Mouse (Mus musculus): ENCODE data around the gene Mrpl24. TPM values are rescaled to one million over a fixed set of nuclear protein-coding genes. Genes with fewer than 3 reads are reported as not detected.

Gene Mrpl24
- polyA plus RNA-seq, 1 experiment from 2014 or later, result 76.7 TPM

- Histone ChIP-seq H3K4me1 (ENCODE audit: control insufficient read depth, insufficient read depth, low read length) (peaks cover 38% of the 10 kb centered on the region), H3K27me3 (ENCODE audit: control insufficient read depth, insufficient read depth, low read length) (no peaks in the 10 kb centered on the region; the same call in 1 of the 2 replicates), H3K27ac (ENCODE audit: low read depth, low read length) (peak overlapping the region; percentile 48; the same call in 1 of the 2 replicates), H3K4me3 (ENCODE audit: low read length) (peak overlapping the region; percentile 71), H3K9ac (ENCODE audit: low read depth, low read length) (peak overlapping the region; percentile 82), H3K36me3 (ENCODE audit: control insufficient read depth, insufficient read depth, low read length) (peaks cover 16% of the 10 kb centered on the region), H3K9me3 (ENCODE audit: control insufficient read depth, low read length) (no peaks in the 10 kb centered on the region), H3K4me2 (replicated peaks; ENCODE audit: low read depth, low read length) (peak overlapping the region; percentile 96)
- 24% methylated on average over 5 of the region's 5 CpGs for WGBS
- no peak for ATAC-seq (ENCODE audit: low FRiP score, low TSS enrichment)
Observed at GRCm38 (mm10) chr3:87972776-87973175, 53.5 kb downstream of the Mrpl24 start.

Other genes with a start within 250 kb of the Mrpl24 start
- gene Lrrc71, start 170.9 kb upstream of the Mrpl24 start, polyA plus RNA-seq (2014; fragmentation: Nextera tagmentation; extraction: Ambion mirVana), result 0.87 and 0.89 TPM in 2 replicates
- 5.3 and 5.4 TPM in 2 replicates for gene Ntrk1, start 124.3 kb upstream of the Mrpl24 start, polyA plus RNA-seq (2014; fragmentation: Nextera tagmentation; extraction: Ambion mirVana)
- 0.95 and 0.97 TPM in 2 replicates for gene Insrr, start 122.6 kb upstream of the Mrpl24 start, polyA plus RNA-seq (2014; fragmentation: Nextera tagmentation; extraction: Ambion mirVana)
- 25.3 and 41.0 TPM in 2 replicates for gene Pear1, start 95.2 kb upstream of the Mrpl24 start, polyA plus RNA-seq (2014; fragmentation: Nextera tagmentation; extraction: Ambion mirVana)
- 0.22 TPM in 1 of 2 replicates, not detected in the other for gene Sh2d2a, start 72.8 kb upstream of the Mrpl24 start, polyA plus RNA-seq (2014; fragmentation: Nextera tagmentation; extraction: Ambion mirVana)
- 15.6 and 16.6 TPM in 2 replicates for gene Prcc, start 33.9 kb upstream of the Mrpl24 start, polyA plus RNA-seq (2014; fragmentation: Nextera tagmentation; extraction: Ambion mirVana)
- gene Hdgf, start 13.2 kb upstream of the Mrpl24 start, polyA plus RNA-seq (2014; fragmentation: Nextera tagmentation; extraction: Ambion mirVana), result 231 and 254 TPM in 2 replicates
- gene Isg20l2, start 10.8 kb downstream of the Mrpl24 start, polyA plus RNA-seq (2014; fragmentation: Nextera tagmentation; extraction: Ambion mirVana), result 34.6 and 45.5 TPM in 2 replicates
- 19.3 and 21.6 TPM in 2 replicates for gene Rrnad1, start 11.2 kb downstream of the Mrpl24 start, polyA plus RNA-seq (2014; fragmentation: Nextera tagmentation; extraction: Ambion mirVana)
- gene Crabp2, start 29.2 kb downstream of the Mrpl24 start, polyA plus RNA-seq (2014; fragmentation: Nextera tagmentation; extraction: Ambion mirVana), result 113 and 169 TPM in 2 replicates
- gene Nes, start 51.6 kb downstream of the Mrpl24 start, polyA plus RNA-seq (2014; fragmentation: Nextera tagmentation; extraction: Ambion mirVana), result 14.8 and 26.1 TPM in 2 replicates
- not detected in 2 replicates for gene Bcan, start 80.7 kb downstream of the Mrpl24 start, polyA plus RNA-seq (2014; fragmentation: Nextera tagmentation; extraction: Ambion mirVana)
- not detected in 2 replicates for gene Hapln2, start 108.1 kb downstream of the Mrpl24 start, polyA plus RNA-seq (2014; fragmentation: Nextera tagmentation; extraction: Ambion mirVana)
- 48.1 and 48.6 TPM in 2 replicates for gene Gpatch4, start 123.6 kb downstream of the Mrpl24 start, polyA plus RNA-seq (2014; fragmentation: Nextera tagmentation; extraction: Ambion mirVana)
- 159 and 171 TPM in 2 replicates for gene Naxe, start 139.0 kb downstream of the Mrpl24 start, polyA plus RNA-seq (2014; fragmentation: Nextera tagmentation; extraction: Ambion mirVana)
- gene Ttc24, start 158.8 kb downstream of the Mrpl24 start, polyA plus RNA-seq (2014; fragmentation: Nextera tagmentation; extraction: Ambion mirVana), result not detected in 2 replicates
- gene Iqgap3, start 162.5 kb downstream of the Mrpl24 start, polyA plus RNA-seq (2014; fragmentation: Nextera tagmentation; extraction: Ambion mirVana), result 15.5 and 20.9 TPM in 2 replicates
- 12.6 and 21.8 TPM in 2 replicates for gene Mef2d, start 222.9 kb downstream of the Mrpl24 start, polyA plus RNA-seq (2014; fragmentation: Nextera tagmentation; extraction: Ambion mirVana)